Mouse (Mus musculus): ENCODE measurements around the gene Nfib. TPM values are rescaled to one million over a fixed set of nuclear protein-coding genes. Genes with fewer than 3 reads are reported as not detected.

Gene Nfib
- polyA plus RNA-seq, 2 experiments = 57.3 to 126 TPM

DNA sequence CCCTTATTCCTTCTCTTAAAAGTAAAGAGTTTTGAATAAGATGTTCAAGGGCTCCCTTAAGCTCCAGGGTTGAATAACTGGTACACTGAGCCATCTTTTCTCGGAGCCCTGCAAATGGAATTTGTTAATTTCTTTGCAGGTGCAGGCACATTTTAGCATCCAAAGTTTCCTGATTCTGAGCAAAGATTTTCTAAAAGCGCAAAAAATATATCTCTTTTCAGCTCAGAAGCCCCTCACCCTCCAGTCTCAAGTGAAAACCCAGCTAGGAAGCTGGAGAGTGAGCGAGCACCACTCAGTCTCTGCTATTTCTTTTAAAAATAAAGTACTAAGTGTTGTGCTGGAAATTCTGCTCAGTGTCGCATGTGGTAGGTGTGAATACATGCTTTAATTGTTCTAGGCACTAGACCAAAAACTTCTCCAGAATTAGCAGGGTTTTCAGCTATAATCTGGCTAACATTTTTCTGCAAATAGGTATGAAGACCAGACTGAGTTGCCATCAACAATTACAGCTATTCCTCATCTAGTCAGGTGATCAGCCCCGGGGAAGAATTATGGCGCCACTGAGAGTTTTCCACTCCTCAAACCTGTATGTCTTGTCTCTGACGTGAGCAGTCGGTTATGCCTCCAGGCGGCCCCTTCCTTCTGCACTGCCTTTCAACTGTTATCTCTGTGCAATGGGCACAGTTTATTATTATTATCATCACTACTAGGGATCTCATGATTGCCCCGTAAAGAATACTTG, 162.7 kb downstream of the Nfib start:
- no peaks in the 10 kb centered on the region for H3K36me3 ChIP-seq (ENCODE audit: control insufficient read depth, insufficient read depth, low read length)
- ATAC-seq (ENCODE audit: low FRiP score, low read depth) = no peak
- WGBS = 51% methylated on average over 10 of the region's 10 CpGs
- no peaks in the 10 kb centered on the region for H3K9me3 ChIP-seq (ENCODE audit: control insufficient read depth, low read length)
- no peak overlapping the region for H3K4me3 ChIP-seq (replicated peaks; ENCODE audit: low read length)
- no peak for TF ChIP-seq POLR2A (IDR thresholded peaks at IDR 0.05; ENCODE audit: borderline replicate concordance, extremely low read depth, insufficient read depth, insufficient read length)
- H3K9ac ChIP-seq (ENCODE audit: low read depth, low read length, severe bottlenecking) = no peak overlapping the region
- peak; percentile 41 for DNase-seq (ENCODE audit: low spot score)
- H3K27ac ChIP-seq (replicated peaks; ENCODE audit: low read depth, low read length) = no peak overlapping the region
- H3K4me1 ChIP-seq (ENCODE audit: control insufficient read depth, insufficient read depth, low read length) = peaks cover 32% of the 10 kb centered on the region
- no peak overlapping the region for H3K4me2 ChIP-seq (replicated peaks; ENCODE audit: low read depth, low read length, severe bottlenecking)
- no peaks in the 10 kb centered on the region for H3K27me3 ChIP-seq (ENCODE audit: control insufficient read depth, insufficient read depth, low read length)

DNA sequence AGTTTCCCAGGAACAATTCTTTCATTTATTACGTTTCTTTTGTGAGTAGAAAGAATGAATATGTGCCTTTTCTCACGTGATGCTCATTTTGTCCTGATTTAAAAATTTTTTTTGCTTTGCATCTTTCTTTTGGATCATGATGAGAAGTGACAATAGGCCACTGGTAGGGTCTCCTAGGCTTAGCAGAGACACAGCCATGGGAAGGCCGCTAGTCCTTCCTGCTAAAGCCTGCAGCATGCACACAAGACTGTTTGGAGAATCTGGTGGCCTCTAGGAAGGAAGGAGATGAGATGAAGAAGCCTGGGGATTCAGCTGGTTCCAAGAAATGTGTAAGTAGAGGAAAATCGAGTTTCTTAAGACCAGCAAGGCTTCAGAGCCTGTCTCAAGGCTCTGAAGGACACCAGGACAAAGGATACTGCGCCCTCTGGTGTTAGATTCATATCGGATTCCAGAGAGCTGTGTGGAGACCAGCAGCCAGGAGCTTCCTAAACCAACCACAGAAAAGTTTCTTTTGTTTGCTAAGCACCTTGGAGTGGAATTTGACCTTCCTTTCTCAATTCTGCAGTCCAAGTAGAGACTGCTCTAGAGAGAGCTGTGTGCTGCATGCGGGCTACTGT, 163.5 kb downstream of the Nfib start:
- peak; percentile 53; the same call in 1 of the 2 replicates for ATAC-seq (ENCODE audit: low FRiP score, low read depth)
- H3K27ac ChIP-seq (replicated peaks; ENCODE audit: low read depth, low read length) = 0 out of 2 replicates have a peak overlapping the region, but pooled peaks have one; percentile 48
- TF ChIP-seq POLR2A (IDR thresholded peaks at IDR 0.05; ENCODE audit: borderline replicate concordance, extremely low read depth, insufficient read depth, insufficient read length) = no peak

DNA sequence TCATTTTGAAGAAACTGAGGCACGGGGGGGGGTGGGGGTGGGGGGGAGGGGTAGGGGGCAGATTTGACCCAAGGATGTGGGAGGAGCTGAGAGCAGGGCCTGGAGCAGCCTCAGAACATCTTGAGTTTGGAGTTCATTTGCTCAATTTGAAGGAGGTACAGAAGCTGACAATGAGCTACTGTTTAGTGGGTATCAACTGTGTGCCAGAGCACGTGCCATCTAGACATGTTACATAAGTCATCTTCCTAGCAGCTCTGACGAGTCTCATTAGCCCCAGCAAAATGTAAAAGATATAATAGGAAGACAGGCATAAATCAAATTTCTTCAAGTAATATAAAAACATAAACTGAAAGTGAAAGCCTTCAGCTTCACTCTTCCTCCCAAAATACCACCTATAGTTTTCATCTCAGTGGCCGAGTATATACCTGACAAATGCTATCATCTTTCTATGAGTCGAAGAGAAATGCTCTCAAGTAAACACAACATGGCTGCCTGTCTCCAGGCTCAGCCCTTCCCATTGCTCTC, 165.0 kb downstream of the Nfib start:
- H3K4me2 ChIP-seq (replicated peaks; ENCODE audit: low read depth, low read length, severe bottlenecking) = no peak overlapping the region

More for the DNA sequence above, 163.5 kb downstream of the Nfib start:
- H3K4me1 ChIP-seq (ENCODE audit: control insufficient read depth, insufficient read depth, low read length) = peaks cover 38% of the 10 kb centered on the region
- H3K9ac ChIP-seq (ENCODE audit: low read depth, low read length, severe bottlenecking) = no peak overlapping the region
- WGBS = 27% methylated on average over 7 of the region's 7 CpGs
- DNase-seq (ENCODE audit: low spot score) = peak; percentile 91
- H3K27me3 ChIP-seq (ENCODE audit: control insufficient read depth, insufficient read depth, low read length) = no peaks in the 10 kb centered on the region
- H3K4me2 ChIP-seq (replicated peaks; ENCODE audit: low read depth, low read length, severe bottlenecking) = no peak overlapping the region
- H3K9me3 ChIP-seq (ENCODE audit: control insufficient read depth, low read length) = no peaks in the 10 kb centered on the region
- H3K4me3 ChIP-seq (replicated peaks; ENCODE audit: low read length) = no peak overlapping the region
- no peaks in the 10 kb centered on the region for H3K36me3 ChIP-seq (ENCODE audit: control insufficient read depth, insufficient read depth, low read length)

DNA sequence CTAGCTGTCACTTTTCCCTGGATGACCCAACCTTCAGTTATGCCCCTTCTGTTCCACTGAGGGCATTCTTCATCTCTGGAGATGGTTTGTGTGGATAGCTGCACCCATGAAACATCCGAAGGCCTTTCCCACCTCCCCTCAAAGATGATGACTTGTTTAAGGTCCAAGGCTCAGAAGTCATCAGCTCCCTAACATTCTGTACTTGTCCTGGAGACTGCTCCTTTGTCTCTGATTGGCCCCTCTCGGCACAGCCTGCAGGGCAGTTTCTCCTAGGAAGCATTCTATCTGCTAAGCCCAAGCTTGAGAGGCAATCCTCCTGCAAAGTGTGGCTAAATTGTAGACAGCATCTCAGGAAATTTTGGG, 165.5 kb downstream of the Nfib start:
- Histone ChIP-seq H3K27ac (replicated peaks; ENCODE audit: low read depth, low read length) (no peak overlapping the region), H3K9me3 (ENCODE audit: control insufficient read depth, low read length) (no peaks in the 10 kb centered on the region), H3K27me3 (ENCODE audit: control insufficient read depth, insufficient read depth, low read length) (peaks cover 6% of the 10 kb centered on the region; the same call in 1 of the 2 replicates), H3K9ac (ENCODE audit: low read depth, low read length, severe bottlenecking) (peak overlapping the region; percentile 34; the same call in 1 of the 2 replicates), H3K4me2 (replicated peaks; ENCODE audit: low read depth, low read length, severe bottlenecking) (peak overlapping the region; percentile 74; the same call in 1 of the 2 replicates), H3K4me1 (ENCODE audit: control insufficient read depth, insufficient read depth, low read length) (peaks cover 51% of the 10 kb centered on the region), H3K4me3 (replicated peaks; ENCODE audit: low read length) (no peak overlapping the region), H3K36me3 (ENCODE audit: control insufficient read depth, insufficient read depth, low read length) (no peaks in the 10 kb centered on the region)
- DNase-seq (ENCODE audit: low spot score) (no peak), ATAC-seq (ENCODE audit: low FRiP score, low read depth) (no peak)
- no peak for TF ChIP-seq POLR2A (IDR thresholded peaks at IDR 0.05; ENCODE audit: borderline replicate concordance, extremely low read depth, insufficient read depth, insufficient read length)
- 49% methylated on average over 2 of the region's 2 CpGs for WGBS

More for the DNA sequence above, 165.0 kb downstream of the Nfib start:
- Histone ChIP-seq H3K36me3 (ENCODE audit: control insufficient read depth, insufficient read depth, low read length) (no peaks in the 10 kb centered on the region), H3K4me1 (ENCODE audit: control insufficient read depth, insufficient read depth, low read length) (peaks cover 51% of the 10 kb centered on the region), H3K27me3 (ENCODE audit: control insufficient read depth, insufficient read depth, low read length) (peaks cover 6% of the 10 kb centered on the region; the same call in 1 of the 2 replicates), H3K4me3 (replicated peaks; ENCODE audit: low read length) (no peak overlapping the region), H3K27ac (replicated peaks; ENCODE audit: low read depth, low read length) (no peak overlapping the region), H3K9ac (ENCODE audit: low read depth, low read length, severe bottlenecking) (no peak overlapping the region), H3K9me3 (ENCODE audit: control insufficient read depth, low read length) (no peaks in the 10 kb centered on the region)
- DNase-seq (ENCODE audit: low spot score) (no peak), ATAC-seq (ENCODE audit: low FRiP score, low read depth) (no peak)
- TF ChIP-seq POLR2A (IDR thresholded peaks at IDR 0.05; ENCODE audit: borderline replicate concordance, extremely low read depth, insufficient read depth, insufficient read length) = no peak
- 73% methylated on average over 5 of the region's 5 CpGs for WGBS

DNA sequence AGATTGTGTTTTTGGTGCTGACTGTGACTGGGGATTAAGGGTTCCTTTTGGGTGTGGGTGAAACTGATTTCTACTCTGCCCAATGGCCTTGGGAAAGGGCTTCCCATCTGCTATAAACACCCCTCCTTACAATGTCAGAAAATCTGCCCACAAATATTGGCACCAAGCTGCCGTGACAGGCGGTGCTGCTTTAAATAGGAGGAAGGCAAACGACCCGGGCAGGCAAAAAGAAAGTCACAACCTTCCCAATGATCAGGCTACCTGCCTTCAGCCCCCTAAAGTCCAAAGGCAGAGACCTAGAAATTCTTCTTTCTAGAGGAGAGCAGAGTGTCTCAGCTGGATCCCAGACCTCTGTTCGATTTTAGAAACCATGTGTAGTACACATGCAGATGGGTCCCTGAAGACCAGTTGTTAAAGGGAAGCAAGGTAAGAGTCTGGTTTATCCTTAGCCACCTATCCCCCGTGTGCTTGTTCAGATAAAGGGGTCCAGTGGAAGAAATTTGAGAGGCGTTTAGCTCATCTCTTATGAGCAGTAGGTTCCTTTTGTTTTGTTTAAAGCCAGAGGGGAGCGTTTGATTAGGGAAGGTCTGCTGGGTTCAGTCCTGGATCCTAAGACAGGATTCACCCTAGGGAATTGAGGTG, 166.0 kb downstream of the Nfib start:
- Histone ChIP-seq H3K4me1 (ENCODE audit: control insufficient read depth, insufficient read depth, low read length) (peaks cover 51% of the 10 kb centered on the region), H3K27ac (replicated peaks; ENCODE audit: low read depth, low read length) (no peak overlapping the region), H3K36me3 (ENCODE audit: control insufficient read depth, insufficient read depth, low read length) (no peaks in the 10 kb centered on the region), H3K4me2 (replicated peaks; ENCODE audit: low read depth, low read length, severe bottlenecking) (peak overlapping the region; percentile 74), H3K27me3 (ENCODE audit: control insufficient read depth, insufficient read depth, low read length) (peaks cover 6% of the 10 kb centered on the region; the same call in 1 of the 2 replicates), H3K4me3 (replicated peaks; ENCODE audit: low read length) (0 out of 2 replicates have a peak overlapping the region, but pooled peaks have one; percentile 8), H3K9ac (ENCODE audit: low read depth, low read length, severe bottlenecking) (peak overlapping the region; percentile 34), H3K9me3 (ENCODE audit: control insufficient read depth, low read length) (no peaks in the 10 kb centered on the region)
- 24% methylated on average over 8 of the region's 8 CpGs for WGBS
- DNase-seq (ENCODE audit: low spot score) (no peak), ATAC-seq (ENCODE audit: low FRiP score, low read depth) (no peak)
- no peak for TF ChIP-seq POLR2A (IDR thresholded peaks at IDR 0.05; ENCODE audit: borderline replicate concordance, extremely low read depth, insufficient read depth, insufficient read length)

Data from limb, embryonic 14.5 days (tissue).